Mouse (Mus musculus): ENCODE data around the gene Dag1. TPM values are rescaled to one million over a fixed set of nuclear protein-coding genes. Genes with fewer than 3 reads are reported as not detected.

The Dag1 gene
- polyA plus RNA-seq, 1 experiment: 15.5 TPM

GRCm38 (mm10) chr9:108157451-108157850 lies 106.3 kb downstream of the Dag1 start:
- DNase-seq (ENCODE audit: low read depth in 1 of 2, low spot score in 2 of 2): no peak
- 88% methylated on average over 6 of the region's 6 CpGs for WGBS
- no peaks in the 10 kb centered on the region; the same call in 1 of the 2 replicates for H3K4me1 ChIP-seq (ENCODE audit: control insufficient read depth, insufficient read depth, insufficient read length)

GRCm38 (mm10) chr9:108156786-108157185 lies 107.0 kb downstream of the Dag1 start:
- Histone ChIP-seq H3K27me3 (ENCODE audit: control insufficient read depth, insufficient read depth, low read length) (no peaks in the 10 kb centered on the region), H3K4me3 (ENCODE audit: extremely low read depth, insufficient read depth, insufficient read length) (no peak overlapping the region), H3K27ac (ENCODE audit: insufficient read depth, low read length) (no peak overlapping the region), H3K36me3 (ENCODE audit: control insufficient read depth, insufficient read depth, low read length) (no peaks in the 10 kb centered on the region), H3K4me1 (ENCODE audit: control insufficient read depth, insufficient read depth, insufficient read length) (no peaks in the 10 kb centered on the region; the same call in 1 of the 2 replicates)
- peak in 1 of 2 experiments; percentile 20 for DNase-seq (ENCODE audit: low read depth in 1 of 2, low spot score in 2 of 2)
- 49% methylated on average over 5 of the region's 5 CpGs for WGBS
- TF ChIP-seq POLR2A (IDR thresholded peaks at IDR 0.05; ENCODE audit: low read depth, low read length) (no peak), CTCF (IDR thresholded peaks at IDR 0.05; ENCODE audit: extremely low read depth, insufficient read depth, insufficient read length, insufficient replicate concordance) (no peak)

More at GRCm38 (mm10) chr9:108157451-108157850, 106.3 kb downstream of the Dag1 start:
- Histone ChIP-seq H3K27me3 (ENCODE audit: control insufficient read depth, insufficient read depth, low read length) (no peaks in the 10 kb centered on the region), H3K4me3 (ENCODE audit: extremely low read depth, insufficient read depth, insufficient read length) (no peak overlapping the region), H3K27ac (ENCODE audit: insufficient read depth, low read length) (no peak overlapping the region), H3K36me3 (ENCODE audit: control insufficient read depth, insufficient read depth, low read length) (no peaks in the 10 kb centered on the region)
- TF ChIP-seq CTCF (IDR thresholded peaks at IDR 0.05; ENCODE audit: extremely low read depth, insufficient read depth, insufficient read length, insufficient replicate concordance) (no peak), POLR2A (IDR thresholded peaks at IDR 0.05; ENCODE audit: low read depth, low read length) (no peak)

GRCm38 (mm10) chr9:108154814-108155213 lies 108.9 kb downstream of the Dag1 start:
- TF ChIP-seq POLR2A (IDR thresholded peaks at IDR 0.05; ENCODE audit: low read depth, low read length): no peak
- TF ChIP-seq CTCF (IDR thresholded peaks at IDR 0.05; ENCODE audit: extremely low read depth, insufficient read depth, insufficient read length, insufficient replicate concordance): no peak
- no peaks in the 10 kb centered on the region for H3K36me3 ChIP-seq (ENCODE audit: control insufficient read depth, insufficient read depth, low read length)
- H3K27ac ChIP-seq (ENCODE audit: insufficient read depth, low read length): no peak overlapping the region
- WGBS: 53% methylated on average over 12 of the region's 12 CpGs
- no peak overlapping the region for H3K4me3 ChIP-seq (ENCODE audit: extremely low read depth, insufficient read depth, insufficient read length)
- no peaks in the 10 kb centered on the region for H3K27me3 ChIP-seq (ENCODE audit: control insufficient read depth, insufficient read depth, low read length)
- peaks cover 4% of the 10 kb centered on the region; the same call in 1 of the 2 replicates for H3K4me1 ChIP-seq (ENCODE audit: control insufficient read depth, insufficient read depth, insufficient read length)
- DNase-seq (ENCODE audit: low read depth in 1 of 2, low spot score in 2 of 2): no peak

Other genes starting within 250 kb of the Dag1 start
- gene Gmppb, start 214.7 kb downstream of the Dag1 start, polyA plus RNA-seq (2012; rRNA removed): 11.6 and 13.5 TPM in 2 replicates
- 2.2 and 2.8 TPM in 2 replicates for gene Amigo3, start 210.8 kb downstream of the Dag1 start, polyA plus RNA-seq (2012; rRNA removed)
- gene Mst1, start 183.5 kb downstream of the Dag1 start, polyA plus RNA-seq (2012; rRNA removed): 1.5 and 1.6 TPM in 2 replicates
- gene Rnf123, start 180.6 kb downstream of the Dag1 start, polyA plus RNA-seq (2012; rRNA removed): 213 and 224 TPM in 2 replicates
- 136 and 157 TPM in 2 replicates for gene Apeh, start 169.4 kb downstream of the Dag1 start, polyA plus RNA-seq (2012; rRNA removed)
- gene Bsn, start 73.6 kb downstream of the Dag1 start, polyA plus RNA-seq (2012; rRNA removed): 0.57 and 0.67 TPM in 2 replicates
- gene Nicn1, start 26.5 kb upstream of the Dag1 start, polyA plus RNA-seq (2012; rRNA removed): 4.2 and 4.6 TPM in 2 replicates
- gene Amt, start 32.9 kb upstream of the Dag1 start, polyA plus RNA-seq (2012; rRNA removed): 1.7 and 3.1 TPM in 2 replicates
- 89.7 and 90.3 TPM in 2 replicates for gene Rhoa, start 42.2 kb upstream of the Dag1 start, polyA plus RNA-seq (2012; rRNA removed)
- 17.9 and 19.7 TPM in 2 replicates for gene Tcta, start 42.2 kb upstream of the Dag1 start, polyA plus RNA-seq (2012; rRNA removed)
- gene Gpx1, start 74.9 kb upstream of the Dag1 start, polyA plus RNA-seq (2012; rRNA removed): 2,084 and 2,100 TPM in 2 replicates
- gene Usp4, start 83.9 kb upstream of the Dag1 start, polyA plus RNA-seq (2012; rRNA removed): 63.2 and 68.6 TPM in 2 replicates
- gene 1700102P08Rik, start 128.8 kb upstream of the Dag1 start, polyA plus RNA-seq (2012; rRNA removed): 0.49 and 0.63 TPM in 2 replicates
- gene Ccdc36, start 164.5 kb upstream of the Dag1 start, polyA plus RNA-seq (2012; rRNA removed): 0.05 TPM in 1 of 2 replicates, not detected in the other
- gene BC048562, start 172.5 kb upstream of the Dag1 start, polyA plus RNA-seq (2012; rRNA removed): not detected in 2 replicates
- 16.5 and 21.3 TPM in 2 replicates for gene Ccdc71, start 196.6 kb upstream of the Dag1 start, polyA plus RNA-seq (2012; rRNA removed)
- 22.2 and 23.7 TPM in 2 replicates for gene Klhdc8b, start 197.6 kb upstream of the Dag1 start, polyA plus RNA-seq (2012; rRNA removed)
- 40.5 and 41.9 TPM in 2 replicates for gene Lamb2, start 215.8 kb upstream of the Dag1 start, polyA plus RNA-seq (2012; rRNA removed)
- 133 and 138 TPM in 2 replicates for gene Usp19, start 226.6 kb upstream of the Dag1 start, polyA plus RNA-seq (2012; rRNA removed)
- gene Qars, start 243.7 kb upstream of the Dag1 start, polyA plus RNA-seq (2012; rRNA removed): 170 and 211 TPM in 2 replicates

Measured in spleen, adult 2 months (tissue).